Mouse (Mus musculus) kidney, postnatal 25 days (tissue): ENCODE measurements around the gene Erf.

Experiments
- DNase-seq, 2 experiments: peaks; one replicate each; pipeline ENCODE4 v3.0.0; 2021; ENCODE audit warnings: mixed read lengths in 2 of 2

Gene Erf

GRCm38 (mm10) chr7:25250141-25250972 lies at the start of gene Erf:
Erf (minus strand) TSS chr7:25250761.
- DNase-seq = peak; percentile 96 to 97

- DNase-seq = peak; percentile 81 to 92
These were observed 47.1 kb upstream of the Erf start, which contains the start of gene Pafah1b3 for GRCm38 (mm10) chr7:25297454-25298325. Pafah1b3 (minus strand) TSS chr7:25297986.

GRCm38 (mm10) chr7:25296945-25297453 lies 46.4 kb upstream of the Erf start:
- DNase-seq = peak in 1 of 2 experiments; percentile 37

- DNase-seq = no peak
These were observed 44.6 kb upstream of the Erf start for GRCm38 (mm10) chr7:25294960-25295722.

GRCm38 (mm10) chr7:25294495-25294894 lies 43.9 kb upstream of the Erf start:
- DNase-seq = no peak

GRCm38 (mm10) chr7:25293191-25293739 lies 42.7 kb upstream of the Erf start:
- DNase-seq = peak in 1 of 2 experiments; percentile 34

- DNase-seq = peak in 1 of 2 experiments; percentile 67
These were observed 41.5 kb upstream of the Erf start for GRCm38 (mm10) chr7:25292107-25292506.

GRCm38 (mm10) chr7:25290911-25291310 lies 40.4 kb upstream of the Erf start:
- peak; percentile 84 to 86 for DNase-seq

GRCm38 (mm10) chr7:25290463-25290862 lies 39.9 kb upstream of the Erf start:
- no peak for DNase-seq

GRCm38 (mm10) chr7:25289925-25290324 lies 39.4 kb upstream of the Erf start:
- no peak for DNase-seq

GRCm38 (mm10) chr7:25288721-25289120 lies 38.2 kb upstream of the Erf start:
- peak in 1 of 2 experiments; percentile 37 for DNase-seq

GRCm38 (mm10) chr7:25288011-25288410 lies 37.5 kb upstream of the Erf start:
- DNase-seq = peak in 1 of 2 experiments; percentile 26

GRCm38 (mm10) chr7:25286989-25287388 lies 36.4 kb upstream of the Erf start:
- peak in 1 of 2 experiments; percentile 32 for DNase-seq

- DNase-seq = no peak
These were observed 35.1 kb upstream of the Erf start for GRCm38 (mm10) chr7:25285511-25286238.

GRCm38 (mm10) chr7:25284766-25285165 lies 34.2 kb upstream of the Erf start:
- no peak for DNase-seq

GRCm38 (mm10) chr7:25284171-25284570 lies 33.6 kb upstream of the Erf start:
- DNase-seq = no peak

GRCm38 (mm10) chr7:25283637-25284036 lies 33.1 kb upstream of the Erf start:
- DNase-seq = no peak

- peak; percentile 40 to 79 for DNase-seq
These were observed 32.2 kb upstream of the Erf start for GRCm38 (mm10) chr7:25282731-25283211.

- peak; percentile 99 for DNase-seq
These were observed 31.4 kb upstream of the Erf start for GRCm38 (mm10) chr7:25281734-25282601.

GRCm38 (mm10) chr7:25281166-25281733 lies 30.7 kb upstream of the Erf start:
- no peak for DNase-seq
